Mouse (Mus musculus): Measurements from ENCODE around the gene BC034090.

DNA sequence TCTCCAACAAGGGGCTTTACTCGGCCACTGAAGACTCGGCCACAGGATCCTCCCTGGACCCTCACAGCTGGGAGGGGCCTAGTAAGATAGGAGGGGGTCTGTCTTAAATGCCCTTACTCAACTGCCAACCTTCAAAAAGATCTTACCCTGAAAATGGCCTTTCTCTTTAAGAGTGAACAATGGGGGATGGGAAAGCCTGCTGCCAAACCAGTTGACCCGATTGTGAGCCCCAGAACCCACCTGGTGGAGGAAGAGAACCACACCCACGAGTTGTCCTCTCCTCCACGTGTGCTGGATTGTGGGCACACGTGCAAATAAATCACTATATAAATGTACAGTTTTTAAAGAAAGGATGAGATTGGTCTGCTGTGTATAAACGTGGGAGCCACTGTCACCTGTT, 38.9 kb downstream of the BC034090 start:
- TF ChIP-seq CTCF (IDR thresholded peaks at IDR 0.05; ENCODE audit: insufficient read depth, low read length) (no peak), POLR2A (IDR thresholded peaks at IDR 0.05; ENCODE audit: borderline replicate concordance, extremely low read depth, low read depth, low read length) (no peak)

All from lung, adult 2 months (tissue).